Mouse (Mus musculus) neural tube, embryonic 11.5 days (tissue): ENCODE results near the gene 3110021N24Rik. TPM values are rescaled to one million over a fixed set of nuclear protein-coding genes. Genes with fewer than 3 reads are reported as not detected.

ENCODE experiments used
- ATAC-seq: fragments of 200-750 bp; cut with Nextera tagmentation; 2 replicates; pipeline ENCODE4 v1.8.0; 2017; ENCODE audit warnings: moderate number of reproducible peaks, mild to moderate bottlenecking, moderate TSS enrichment, moderate library complexity; ENCODE audit not compliant: insufficient read depth, low FRiP score, low TSS enrichment
- DNase-seq: peaks from one replicate; pipeline ENCODE4 v3.0.0-alpha.2; 2015; ENCODE audit warnings: low spot score
- H3K27ac ChIP-seq: fragments of 300-500 bp; sonication (generic); 2 replicates; pipeline ENCODE4 v1.5.1; 2014; ENCODE audit warnings: low read depth, mild to moderate bottlenecking, low read length
- H3K27me3 ChIP-seq: fragments of 300-500 bp; sonication (generic); 2 replicates; pipeline ENCODE4 v1.6.1; 2014; ENCODE audit warnings: mild to moderate bottlenecking, low read length, mixed read lengths; ENCODE audit not compliant: control insufficient read depth, insufficient read depth
- H3K36me3 ChIP-seq: fragments of 300-500 bp; sonication (generic); 2 replicates; pipeline ENCODE4 v1.6.1; 2014; ENCODE audit warnings: mild to moderate bottlenecking, low read length, moderate library complexity, mixed read lengths; ENCODE audit not compliant: control insufficient read depth, insufficient read depth
- H3K4me1 ChIP-seq: fragments of 300-500 bp; sonication (generic); 2 replicates; pipeline ENCODE4 v1.6.1; 2014; ENCODE audit warnings: low read length, mixed read lengths; ENCODE audit not compliant: control insufficient read depth, insufficient read depth
- H3K4me2 ChIP-seq: fragments of 300-500 bp; sonication (generic); 2 replicates; pipeline ENCODE4 v1.6.1; 2014; ENCODE audit warnings: low read depth, mild to moderate bottlenecking, moderate library complexity
- H3K4me3 ChIP-seq: fragments of 300-500 bp; sonication (generic); 2 replicates; pipeline ENCODE4 v1.5.1; 2014; ENCODE audit warnings: low read depth, low read length
- H3K9ac ChIP-seq: fragments of 300-500 bp; sonication (generic); 2 replicates; pipeline ENCODE4 v1.6.1; 2014; ENCODE audit warnings: mild to moderate bottlenecking, low read length
- H3K9me3 ChIP-seq: fragments of 300-500 bp; sonication (generic); 2 replicates; pipeline ENCODE4 v1.6.1; 2016; ENCODE audit warnings: low read length; ENCODE audit not compliant: control insufficient read depth
- WGBS: fragments of 180-500 bp; shearing (Covaris S2); extraction: QIAGEN DNeasy Blood & Tissue Kit; methylation state at CpG from one replicate; pipeline ENCODE4 v1.1.7; 2014; 5-methylcytosine and 5-hydroxymethylcytosine counted together
- polyA plus RNA-seq: library from polyadenylated mRNA; unstranded; fragments of >200 nt; fragmentation: Nextera tagmentation; extraction: Ambion mirVana; gene quantifications from 2 replicates; pipeline ENCODE4 v1.2.1, GENCODE M21; 2014

3110021N24Rik gene
- polyA plus RNA-seq, 1 experiment from 2014 or later = 1.4 TPM

- no peak for DNase-seq
- no peak overlapping the region for H3K4me3 ChIP-seq
- no peak overlapping the region for H3K4me2 ChIP-seq
- WGBS = 88% methylated on average over 1 of the region's 1 CpGs
- H3K27ac ChIP-seq = no peak overlapping the region
- H3K4me1 ChIP-seq = no peaks in the 10 kb centered on the region
- no peaks in the 10 kb centered on the region for H3K9me3 ChIP-seq
- no peak overlapping the region for H3K9ac ChIP-seq
- no peak for ATAC-seq
- no peaks in the 10 kb centered on the region for H3K36me3 ChIP-seq
- H3K27me3 ChIP-seq = no peaks in the 10 kb centered on the region
Measured at GRCm38 (mm10) chr4:108730450-108730849, 11.0 kb downstream of the 3110021N24Rik start.

GRCm38 (mm10) chr4:108731582-108731981, 12.1 kb downstream of the 3110021N24Rik start:
- ATAC-seq (no peak), DNase-seq (no peak)
- 45% methylated on average over 3 of the region's 3 CpGs for WGBS
- Histone ChIP-seq H3K27me3 (no peaks in the 10 kb centered on the region), H3K4me1 (no peaks in the 10 kb centered on the region), H3K27ac (no peak overlapping the region), H3K9ac (no peak overlapping the region), H3K4me3 (no peak overlapping the region), H3K9me3 (no peaks in the 10 kb centered on the region), H3K4me2 (no peak overlapping the region), H3K36me3 (no peaks in the 10 kb centered on the region)

- ATAC-seq (no peak), DNase-seq (no peak)
- no peaks in the 10 kb centered on the region for H3K36me3 ChIP-seq
- no peaks in the 10 kb centered on the region for H3K9me3 ChIP-seq
- no peaks in the 10 kb centered on the region for H3K27me3 ChIP-seq
- H3K9ac ChIP-seq = no peak overlapping the region
- H3K4me3 ChIP-seq = no peak overlapping the region
- 91% methylated on average over 3 of the region's 3 CpGs for WGBS
- no peaks in the 10 kb centered on the region for H3K4me1 ChIP-seq
- no peak overlapping the region for H3K27ac ChIP-seq
- no peak overlapping the region for H3K4me2 ChIP-seq
Measured at GRCm38 (mm10) chr4:108746160-108746873, 26.9 kb downstream of the 3110021N24Rik start.

DNA sequence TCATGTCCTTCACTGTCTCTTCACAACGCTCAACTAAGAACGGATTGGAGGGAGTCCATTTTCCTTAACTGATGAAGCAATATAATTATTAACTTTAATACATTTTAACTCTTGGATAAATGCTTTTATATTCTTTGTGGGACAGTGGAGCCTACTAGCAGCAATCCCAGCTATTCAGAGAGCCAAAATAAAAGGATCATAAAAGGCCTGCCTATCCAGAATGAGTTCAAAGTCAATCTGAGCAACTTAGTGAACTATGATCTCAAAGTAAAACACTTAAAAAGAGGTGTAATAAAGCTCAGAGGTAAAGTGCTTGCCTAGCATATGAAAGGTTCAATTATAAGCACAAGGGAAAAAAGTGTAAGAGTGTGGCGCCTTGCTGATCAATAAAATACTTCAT, 40.1 kb downstream of the 3110021N24Rik start:
- H3K27ac ChIP-seq = no peak overlapping the region
- H3K4me2 ChIP-seq = no peak overlapping the region
- H3K9ac ChIP-seq = no peak overlapping the region
- no peaks in the 10 kb centered on the region for H3K36me3 ChIP-seq
- no peaks in the 10 kb centered on the region for H3K9me3 ChIP-seq
- WGBS = over 99% methylated on average over 3 of the region's 3 CpGs
- ATAC-seq = no peak
- no peaks in the 10 kb centered on the region for H3K27me3 ChIP-seq
- no peak for DNase-seq
- H3K4me1 ChIP-seq = no peaks in the 10 kb centered on the region
- H3K4me3 ChIP-seq = no peak overlapping the region

DNA sequence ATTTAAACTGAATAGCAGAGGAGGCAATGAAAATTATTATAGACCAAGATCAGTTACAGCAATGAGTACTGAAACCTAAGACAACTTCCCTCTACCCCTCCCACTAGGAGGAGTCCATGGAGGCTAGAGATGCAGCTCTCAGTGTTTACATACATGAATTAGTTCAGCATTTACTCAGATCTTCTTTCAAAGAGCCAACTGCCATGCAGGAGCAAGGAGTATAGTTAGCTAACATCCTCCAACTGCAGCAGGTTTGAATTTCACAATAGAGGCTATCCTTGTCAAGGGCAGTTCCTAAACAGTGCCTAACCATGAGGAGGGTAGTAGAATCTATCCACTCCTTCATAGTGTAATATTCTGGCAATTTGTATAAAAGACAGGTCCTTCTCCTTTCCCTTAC, 49.1 kb downstream of the 3110021N24Rik start:
- Histone ChIP-seq H3K27ac (no peak overlapping the region), H3K4me2 (no peak overlapping the region), H3K4me3 (no peak overlapping the region), H3K27me3 (no peaks in the 10 kb centered on the region), H3K4me1 (no peaks in the 10 kb centered on the region), H3K9me3 (no peaks in the 10 kb centered on the region), H3K36me3 (no peaks in the 10 kb centered on the region), H3K9ac (no peak overlapping the region)
- ATAC-seq = no peak
- DNase-seq = no peak

GRCm38 (mm10) chr4:108779763-108780056, 60.3 kb downstream of the 3110021N24Rik start:
- 0% methylated on average over 7 of the region's 7 CpGs for WGBS
- Histone ChIP-seq H3K4me3 (peak overlapping the region; percentile 52), H3K4me1 (no peaks in the 10 kb centered on the region), H3K27ac (peak overlapping the region; percentile 97), H3K36me3 (no peaks in the 10 kb centered on the region), H3K9me3 (no peaks in the 10 kb centered on the region), H3K9ac (peak overlapping the region; percentile 98), H3K4me2 (peak overlapping the region; percentile 66), H3K27me3 (no peaks in the 10 kb centered on the region)
- ATAC-seq (no peak; the same call in 1 of the 2 replicates), DNase-seq (no peak)

DNA sequence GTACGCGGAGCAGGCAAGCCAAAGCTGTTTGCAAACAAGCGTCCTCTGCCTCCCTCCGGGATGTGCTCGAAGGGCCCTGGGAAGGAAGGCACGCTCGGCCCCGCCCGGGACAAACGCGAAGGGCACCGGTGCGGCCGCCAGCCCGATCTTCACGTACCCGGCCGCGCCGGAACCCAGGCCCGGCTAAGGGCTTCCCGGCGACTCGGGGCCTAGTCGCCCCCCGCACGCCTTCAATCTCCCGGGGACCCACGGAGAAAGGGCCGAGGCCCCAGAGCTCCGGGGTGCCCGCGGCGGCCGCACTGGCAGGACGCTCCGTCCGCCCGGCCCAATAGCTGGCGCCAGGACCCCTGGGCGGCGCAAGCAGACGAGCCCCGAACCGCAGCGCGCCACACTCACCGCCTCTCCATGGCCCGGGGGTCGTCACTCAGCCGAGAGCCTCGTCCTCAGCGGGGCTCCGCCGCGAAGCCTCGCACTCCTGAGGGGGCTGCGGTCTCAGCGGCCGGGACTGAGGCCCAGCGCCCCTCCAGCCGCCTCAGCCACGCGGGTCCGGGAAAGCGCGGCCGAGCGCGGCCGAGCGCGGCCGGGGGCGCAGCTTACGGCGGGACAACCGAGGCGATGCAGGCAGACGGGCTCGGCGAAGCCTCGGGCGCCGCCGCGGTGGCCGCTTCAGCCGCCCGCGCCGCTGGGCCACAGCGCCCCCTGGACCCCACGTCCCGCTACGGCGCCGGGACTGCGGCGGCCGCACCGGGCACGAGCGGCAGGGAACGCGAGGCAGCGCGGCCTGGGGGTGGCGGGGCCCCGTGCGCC, 60.8 kb downstream of the 3110021N24Rik start, which contains the start of gene Zfyve9:
Gene Zfyve9, minus strand, starts transcription at position 742 of the 807 bp plus-strand sequence.
- Histone ChIP-seq H3K27ac (peak within 1 kb of the TSS; percentile 97), H3K4me3 (peak within 1 kb of the TSS; percentile 52), H3K4me2 (peak within 1 kb of the TSS; percentile 66), H3K36me3 (no peaks in the 10 kb centered on the region), H3K4me1 (no peaks in the 10 kb centered on the region), H3K27me3 (no peaks in the 10 kb centered on the region), H3K9me3 (no peaks in the 10 kb centered on the region), H3K9ac (peak within 1 kb of the TSS; percentile 98)
- DNase-seq (peak; percentile 90), ATAC-seq (peak; percentile 90)
- WGBS = under 1% methylated on average over 94 of the region's 111 CpGs

DNA sequence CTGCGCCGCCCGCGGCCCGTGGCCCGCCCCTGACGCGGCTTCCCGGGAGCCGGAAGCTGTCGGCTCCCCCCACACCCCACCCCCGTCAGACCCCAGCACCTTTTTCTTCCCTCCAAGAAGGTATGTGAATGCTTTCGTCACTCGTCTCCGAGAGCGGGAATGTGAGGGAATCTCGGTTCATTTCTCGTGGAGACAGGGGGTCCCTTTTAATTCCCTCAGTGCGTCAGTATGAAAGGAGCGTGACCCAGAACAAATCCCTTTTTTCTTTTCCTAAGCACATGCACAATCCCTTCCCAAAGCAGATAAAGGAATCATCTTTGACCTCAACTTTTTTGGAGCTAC, 61.4 kb downstream of the 3110021N24Rik start:
- Histone ChIP-seq H3K4me1 (no peaks in the 10 kb centered on the region), H3K9me3 (no peaks in the 10 kb centered on the region), H3K4me2 (peak overlapping the region; percentile 66), H3K27ac (peak overlapping the region; percentile 97), H3K27me3 (no peaks in the 10 kb centered on the region), H3K36me3 (no peaks in the 10 kb centered on the region), H3K4me3 (peak overlapping the region; percentile 52), H3K9ac (peak overlapping the region; percentile 98)
- WGBS = 0% methylated on average over 15 of the region's 20 CpGs
- ATAC-seq = no peak; the same call in 1 of the 2 replicates
- DNase-seq = no peak

DNA sequence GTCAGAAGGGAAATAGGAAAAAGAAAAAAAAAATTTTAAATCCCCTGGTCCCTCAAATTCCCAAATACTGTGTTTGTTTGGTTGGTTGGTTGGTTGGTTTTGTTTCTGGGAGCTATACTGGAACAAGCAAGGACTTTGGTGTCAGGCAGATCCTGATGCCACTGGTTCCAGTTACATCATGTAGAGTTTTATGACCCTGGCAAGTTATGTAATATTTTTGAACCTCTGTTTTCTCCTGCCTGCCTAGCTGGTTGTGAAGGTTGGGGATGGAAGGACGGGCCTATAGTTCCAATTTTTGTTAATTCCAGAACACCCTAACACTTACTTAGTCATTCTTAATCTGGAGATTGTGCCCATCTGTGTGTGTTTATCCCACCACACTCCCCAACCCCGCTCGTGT, 62.1 kb downstream of the 3110021N24Rik start:
- Histone ChIP-seq H3K36me3 (no peaks in the 10 kb centered on the region), H3K27me3 (no peaks in the 10 kb centered on the region), H3K4me1 (no peaks in the 10 kb centered on the region), H3K27ac (no peak overlapping the region), H3K9me3 (no peaks in the 10 kb centered on the region), H3K4me2 (no peak overlapping the region), H3K4me3 (no peak overlapping the region), H3K9ac (no peak overlapping the region)
- ATAC-seq (no peak), DNase-seq (no peak)
- WGBS = 76% methylated on average over 3 of the region's 3 CpGs
